Mouse (Mus musculus) forebrain, postnatal 0 days (tissue): Measurements from ENCODE around the gene Slc39a11. TPM values are rescaled to one million over a fixed set of nuclear protein-coding genes. Genes with fewer than 3 reads are reported as not detected.
A peak's percentile ranks its signal among the peaks of the same experiment; 100 is the strongest.

Source experiments
- ATAC-seq: fragments of 200-750 bp; cut with Nextera tagmentation; 2 replicates; pipeline ENCODE4 v1.8.0; 2017; ENCODE audit warnings: mild to moderate bottlenecking, moderate library complexity
- DNase-seq: peaks from one replicate; pipeline ENCODE4 v3.0.0-alpha.2; 2015
- H3K27ac ChIP-seq: fragments of 300-500 bp; sonication (generic); 2 replicates; pipeline ENCODE4 v1.5.1; 2014; ENCODE audit warnings: low read depth, mild to moderate bottlenecking, antibody characterized with exemption, low read length, moderate library complexity, mixed read lengths
- H3K27me3 ChIP-seq: fragments of 300-500 bp; sonication (generic); 2 replicates; pipeline ENCODE4 v1.6.1; 2014; ENCODE audit warnings: mild to moderate bottlenecking, low read length, mixed read lengths; ENCODE audit not compliant: insufficient read depth
- H3K36me3 ChIP-seq: fragments of 300-500 bp; sonication (generic); 2 replicates; pipeline ENCODE4 v1.6.1; 2014; ENCODE audit warnings: mild to moderate bottlenecking, moderate library complexity; ENCODE audit not compliant: insufficient read depth
- H3K4me1 ChIP-seq: fragments of 300-500 bp; sonication (generic); 2 replicates; pipeline ENCODE4 v1.6.1; 2014; ENCODE audit warnings: antibody characterized with exemption; ENCODE audit not compliant: insufficient read depth
- H3K4me2 ChIP-seq: fragments of 300-500 bp; sonication (generic); 2 replicates; pipeline ENCODE4 v1.6.1; 2014; ENCODE audit warnings: low read depth, mild to moderate bottlenecking, moderate library complexity
- H3K4me3 ChIP-seq: fragments of 300-500 bp; sonication (generic); 2 replicates; pipeline ENCODE4 v1.5.1; 2014; ENCODE audit warnings: low read depth, low read length, mixed read lengths
- H3K9ac ChIP-seq: fragments of 300-500 bp; sonication (generic); 2 replicates; pipeline ENCODE4 v1.6.1; 2014; ENCODE audit warnings: mild to moderate bottlenecking
- H3K9me3 ChIP-seq: fragments of 300-500 bp; sonication (generic); 2 replicates; pipeline ENCODE4 v1.6.1; 2016; ENCODE audit warnings: low read length
- CTCF ChIP-seq: sonication (generic); IDR thresholded peaks from 2 replicates; pipeline ENCODE4 v1.5.1; 2016; ENCODE audit warnings: antibody characterized with exemption, control low read depth, low read depth
- WGBS: fragments of 180-500 bp; shearing (Covaris S2); extraction: QIAGEN DNeasy Blood & Tissue Kit; methylation state at CpG from one replicate; pipeline ENCODE4 v1.1.7; 2014; 5-methylcytosine and 5-hydroxymethylcytosine counted together
- polyA plus RNA-seq: library from polyadenylated mRNA; unstranded; fragments of >200 nt; fragmentation: Nextera tagmentation; extraction: Ambion mirVana; gene quantifications from 2 replicates; pipeline ENCODE4 v1.2.1, GENCODE M21; 2015
- total RNA-seq: library from RNA; depleted of rRNA; stranded (reverse); fragments of >200 nt; gene quantifications from 2 replicates; pipeline ENCODE4 v1.2.3, GENCODE M21; 2014

Gene Slc39a11
- total and polyA plus RNA-seq, 2 experiments from 2014 or later, result 39.1 to 48.2 TPM

DNA sequence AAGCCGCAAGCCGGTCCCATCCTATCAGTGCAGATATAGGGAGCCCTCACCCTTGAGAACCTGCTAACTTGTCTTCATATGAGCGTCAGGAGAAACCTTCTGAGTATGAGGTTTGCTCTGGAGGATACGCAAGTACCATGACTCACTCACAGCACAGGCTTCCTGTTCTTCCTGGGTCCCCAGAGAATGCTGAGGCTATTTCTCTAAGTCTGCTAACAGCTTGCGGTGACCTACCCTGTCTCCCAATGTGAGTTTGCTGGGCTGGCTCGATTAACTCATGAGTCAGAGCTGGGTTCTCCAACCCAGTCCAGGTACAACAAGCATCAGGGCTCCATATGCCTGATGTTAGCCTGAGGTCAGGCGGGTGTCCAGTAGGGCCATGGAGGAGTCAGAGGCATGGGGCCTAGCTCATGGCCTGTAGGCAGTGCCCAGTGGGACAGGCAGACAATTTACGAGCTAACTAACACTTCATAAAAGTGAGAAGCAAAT is 381.0 kb downstream of the Slc39a11 start:
- Histone ChIP-seq H3K4me3 (no peak overlapping the region), H3K36me3 (no peaks in the 10 kb centered on the region), H3K27me3 (no peaks in the 10 kb centered on the region), H3K9me3 (no peaks in the 10 kb centered on the region), H3K4me2 (no peak overlapping the region), H3K9ac (no peak overlapping the region), H3K4me1 (no peaks in the 10 kb centered on the region), H3K27ac (no peak overlapping the region)
- DNase-seq (no peak), ATAC-seq (no peak)
- WGBS, result 95% methylated on average over 8 of the region's 8 CpGs
- no peak for TF ChIP-seq CTCF

DNA sequence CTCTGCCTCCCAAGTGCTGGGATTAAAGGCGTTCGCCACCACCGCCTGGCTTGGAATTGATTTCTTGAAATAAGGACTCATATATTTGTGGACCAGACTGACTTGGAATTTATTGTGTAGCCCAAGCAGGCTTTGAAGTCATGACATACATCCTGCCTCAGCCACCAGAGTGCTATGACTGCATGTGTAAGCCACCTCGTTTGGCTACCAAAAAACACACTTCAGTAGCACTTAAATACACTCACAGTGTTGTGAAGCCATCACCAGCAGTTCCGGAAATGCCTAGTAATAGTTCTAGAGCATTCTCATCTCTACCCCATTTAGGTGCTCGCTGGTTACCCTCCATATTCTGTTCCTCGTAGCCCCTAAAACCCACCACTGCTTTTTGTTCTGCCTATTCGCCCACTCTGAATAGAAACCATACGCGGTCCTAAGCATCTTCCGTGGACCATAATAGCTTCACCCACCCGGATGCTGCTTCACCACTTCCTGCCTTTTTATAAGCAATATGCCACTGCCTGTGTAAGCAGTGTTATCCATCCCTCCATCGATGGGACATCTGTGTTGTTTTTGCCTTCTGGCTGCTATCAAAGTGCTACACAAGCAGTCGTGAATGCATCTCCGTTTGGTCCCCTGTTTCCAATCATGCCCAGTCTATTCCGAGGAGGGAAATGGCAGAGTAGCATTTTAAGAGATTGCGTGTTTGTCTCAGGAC is 382.2 kb downstream of the Slc39a11 start:
- Histone ChIP-seq H3K9ac (no peak overlapping the region), H3K27me3 (no peaks in the 10 kb centered on the region), H3K4me3 (no peak overlapping the region), H3K27ac (peak overlapping the region; percentile 22; the same call in 1 of the 2 replicates), H3K9me3 (no peaks in the 10 kb centered on the region), H3K4me1 (no peaks in the 10 kb centered on the region), H3K36me3 (no peaks in the 10 kb centered on the region), H3K4me2 (no peak overlapping the region)
- peak; percentile 53 for DNase-seq
- peak; percentile 47; the same call in 1 of the 2 replicates for ATAC-seq
- WGBS, result 70% methylated on average over 17 of the region's 17 CpGs
- TF ChIP-seq CTCF, result no peak

DNA sequence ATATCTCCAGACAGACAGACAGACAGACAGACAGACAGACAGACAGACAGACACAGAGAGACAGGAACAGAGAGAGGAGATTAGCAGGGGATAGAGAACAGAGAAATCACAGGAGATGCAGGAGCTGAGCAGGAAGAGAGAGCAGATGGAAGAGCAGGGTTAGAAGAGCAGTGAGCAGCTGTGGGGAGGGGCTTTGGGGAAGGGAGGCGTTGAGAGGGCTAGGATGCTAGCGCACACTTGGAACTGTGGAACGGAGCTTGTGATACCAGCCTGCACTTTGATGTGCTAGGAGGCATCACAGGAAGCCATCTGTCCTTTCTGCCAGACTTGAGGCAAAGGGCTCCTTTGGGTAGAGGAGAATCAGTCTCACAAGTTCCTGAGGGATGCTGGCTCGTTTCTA is 383.2 kb downstream of the Slc39a11 start:
- 46% methylated on average over 4 of the region's 4 CpGs for WGBS

GRCm38 (mm10) chr11:113265567-113265966 is 384.3 kb downstream of the Slc39a11 start:
- H3K27ac ChIP-seq, result no peak overlapping the region
- no peaks in the 10 kb centered on the region for H3K4me1 ChIP-seq
- ATAC-seq, result no peak
- no peaks in the 10 kb centered on the region for H3K36me3 ChIP-seq
- H3K27me3 ChIP-seq, result no peaks in the 10 kb centered on the region
- H3K4me2 ChIP-seq, result no peak overlapping the region
- DNase-seq, result no peak
- WGBS, result 65% methylated on average over 3 of the region's 3 CpGs
- H3K4me3 ChIP-seq, result no peak overlapping the region
- TF ChIP-seq CTCF, result no peak
- no peaks in the 10 kb centered on the region for H3K9me3 ChIP-seq
- H3K9ac ChIP-seq, result no peak overlapping the region

More for the DNA sequence above, 383.2 kb downstream of the Slc39a11 start:
- H3K9me3 ChIP-seq, result no peaks in the 10 kb centered on the region
- peak overlapping the region; percentile 42 for H3K27ac ChIP-seq
- H3K9ac ChIP-seq, result no peak overlapping the region
- H3K27me3 ChIP-seq, result no peaks in the 10 kb centered on the region
- no peak overlapping the region for H3K4me2 ChIP-seq
- H3K36me3 ChIP-seq, result no peaks in the 10 kb centered on the region
- TF ChIP-seq CTCF, result no peak
- H3K4me1 ChIP-seq, result no peaks in the 10 kb centered on the region
- no peak overlapping the region for H3K4me3 ChIP-seq
- ATAC-seq (peak; percentile 92), DNase-seq (peak; percentile 75)

DNA sequence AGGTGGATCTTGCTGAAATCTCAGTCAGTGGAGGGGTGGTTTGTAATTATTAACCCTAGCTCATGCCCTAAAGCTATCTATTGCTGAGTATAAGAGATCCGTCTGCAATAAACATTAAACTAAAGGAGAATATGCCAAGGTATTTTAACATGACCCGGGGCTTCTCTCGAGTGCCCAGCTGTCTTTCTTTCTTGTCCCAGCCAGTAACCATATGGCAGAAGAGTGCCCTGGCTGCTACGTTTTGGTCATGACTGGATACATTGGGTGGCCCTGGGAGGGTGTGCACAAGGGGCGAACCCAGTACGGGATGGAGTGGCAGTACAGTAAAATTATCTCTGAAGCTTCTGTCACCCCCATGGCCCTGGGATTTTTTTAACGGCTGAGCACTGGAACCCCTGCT is 385.9 kb downstream of the Slc39a11 start:
- ATAC-seq (no peak), DNase-seq (no peak)
- WGBS, result 53% methylated on average over 7 of the region's 7 CpGs
- Histone ChIP-seq H3K27me3 (no peaks in the 10 kb centered on the region), H3K4me1 (no peaks in the 10 kb centered on the region), H3K27ac (no peak overlapping the region), H3K4me3 (no peak overlapping the region), H3K36me3 (no peaks in the 10 kb centered on the region), H3K4me2 (no peak overlapping the region), H3K9me3 (no peaks in the 10 kb centered on the region), H3K9ac (no peak overlapping the region)
- no peak for TF ChIP-seq CTCF

GRCm38 (mm10) chr11:113262062-113262461 is 387.8 kb downstream of the Slc39a11 start:
- no peaks in the 10 kb centered on the region for H3K9me3 ChIP-seq
- no peak overlapping the region for H3K4me2 ChIP-seq
- no peak overlapping the region for H3K27ac ChIP-seq
- H3K9ac ChIP-seq, result no peak overlapping the region
- no peaks in the 10 kb centered on the region for H3K27me3 ChIP-seq
- ATAC-seq, result 0 out of 2 replicates have a peak, but pooled peaks have one; percentile 12
- no peaks in the 10 kb centered on the region for H3K36me3 ChIP-seq
- 12% methylated on average over 8 of the region's 8 CpGs for WGBS
- H3K4me3 ChIP-seq, result no peak overlapping the region
- no peak for TF ChIP-seq CTCF
- peak; percentile 35 for DNase-seq
- no peaks in the 10 kb centered on the region for H3K4me1 ChIP-seq

DNA sequence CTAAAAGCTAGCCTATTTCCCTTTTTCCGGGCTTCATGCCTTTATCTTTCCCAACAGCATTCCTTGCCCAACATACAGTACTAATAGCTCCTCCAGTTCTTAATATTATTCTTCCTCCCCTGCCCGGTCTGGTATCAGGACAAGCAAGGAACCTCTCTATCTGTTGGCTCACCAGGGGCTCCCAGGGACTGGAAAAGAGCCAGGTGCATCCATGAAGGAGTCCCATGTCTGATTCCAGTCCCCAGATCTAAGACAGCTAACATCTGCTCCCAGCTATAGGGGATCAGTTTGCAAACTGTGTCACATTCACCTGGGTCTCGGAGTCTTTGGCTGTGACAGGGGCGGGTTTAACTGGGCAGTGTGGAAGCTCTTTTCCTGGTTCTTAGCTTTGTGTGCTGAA is 388.5 kb downstream of the Slc39a11 start:
- Histone ChIP-seq H3K27ac (no peak overlapping the region), H3K4me2 (no peak overlapping the region)
- no peak for DNase-seq

More for the DNA sequence above, 388.5 kb downstream of the Slc39a11 start:
- Histone ChIP-seq H3K36me3 (no peaks in the 10 kb centered on the region), H3K4me3 (no peak overlapping the region), H3K9me3 (no peaks in the 10 kb centered on the region), H3K4me1 (no peaks in the 10 kb centered on the region), H3K27me3 (no peaks in the 10 kb centered on the region), H3K9ac (no peak overlapping the region)
- no peak for TF ChIP-seq CTCF
- WGBS, result 65% methylated on average over 4 of the region's 4 CpGs
- ATAC-seq, result no peak
